Mouse (Mus musculus) cerebellum, adult 2 months (tissue): ENCODE measurements around the gene 9030025P20Rik.
"Not testable (repeated sequence)": the region's sequence is repeated elsewhere in the genome, so short reads cannot be mapped to it uniquely, and the experiment has no call there.

Experiments used
- CTCF ChIP-seq: fragments of 200-500 bp; IDR thresholded peaks from 2 replicates; pipeline ENCODE4 v1.5.1; 2011; ENCODE audit warnings: low read depth, mild to moderate bottlenecking, control low read depth, low read length, moderate library complexity, borderline replicate concordance; ENCODE audit not compliant: insufficient read depth
- POLR2A ChIP-seq: fragments of 200-500 bp; IDR thresholded peaks from 2 replicates; pipeline ENCODE4 v1.6.1; 2011; ENCODE audit warnings: low read length, control low read depth, borderline replicate concordance; ENCODE audit not compliant: insufficient read depth

DNA sequence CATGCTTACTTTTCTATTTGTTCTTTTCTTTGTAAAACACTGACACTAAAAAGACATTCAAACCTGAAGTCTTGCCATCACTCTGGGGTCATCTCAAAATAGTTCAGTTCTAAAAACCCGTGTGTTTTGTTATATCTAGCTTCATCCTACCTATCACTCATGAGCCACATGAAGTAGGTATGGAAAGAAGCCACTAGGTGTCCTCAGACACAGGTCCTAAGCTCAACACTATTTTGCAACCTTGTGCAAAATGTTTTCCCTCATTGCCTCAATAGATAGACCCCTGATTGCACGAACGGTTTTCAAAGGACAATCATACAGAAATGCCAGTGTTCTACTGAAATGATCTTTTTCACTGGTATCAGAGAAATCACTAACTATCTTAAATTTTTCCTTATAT is 30.8 kb downstream of the 9030025P20Rik start:
- not testable (repeated sequence) for TF ChIP-seq POLR2A, CTCF
